In genomic region chr4:45890066-45890761, GRCm38 (mm10) we compare ENCODE assay signal across 7 mouse cellular contexts. TPM values are rescaled to one million over a fixed set of nuclear protein-coding genes. Genes with fewer than 3 reads are reported as not detected.
DNase-seq lines count a peak whose midpoint lies in the region; ATAC-seq lines count a peak whose summit lies in the region.

TSS of gene Ccdc180 (plus strand) at chr4:45890303.

- H3K27me3 ChIP-seq in limb, embryonic 10.5 days (ENCODE audit: low read depth, poor library complexity, severe bottlenecking): no peaks in the 10 kb centered on the region
- no peaks in the 10 kb centered on the region for H3K27me3 ChIP-seq in midbrain, embryonic 12.5 days

- H3K9me3 ChIP-seq in limb, embryonic 10.5 days (replicated peaks): no peaks in the 10 kb centered on the region
- no peaks in the 10 kb centered on the region for H3K9me3 ChIP-seq in midbrain, embryonic 12.5 days

- H3K4me2 ChIP-seq in midbrain, embryonic 12.5 days (replicated peaks): peak within 1 kb of the TSS; percentile 41

- H3K9ac ChIP-seq in midbrain, embryonic 12.5 days (replicated peaks): no peak within 1 kb of the TSS

- ATAC-seq in common myeloid progenitor, adult 5-6 weeks (replicated peaks; ENCODE audit: low read depth, poor library complexity, severe bottlenecking): peak; percentile 99
- ATAC-seq in granulocyte monocyte progenitor cell, adult 5-6 weeks (replicated peaks; ENCODE audit: poor library complexity, severe bottlenecking): peak; percentile 99
- ATAC-seq in midbrain, embryonic 12.5 days (ENCODE audit: low FRiP score, low read depth): peak; percentile 41; the same call in 1 of the 2 replicates

- 15% methylated on average over 19 of the region's 19 CpGs for WGBS in limb, embryonic 10.5 days
- WGBS in midbrain, embryonic 12.5 days: 13% methylated on average over 19 of the region's 19 CpGs

- peak; percentile 89 for DNase-seq in R1 (ENCODE audit: low read depth, low spot score)
- DNase-seq in kidney, adult 11 months: peak; percentile 64
- DNase-seq in limb, embryonic 10.5 days (ENCODE audit: low spot score): peak; percentile 85
- DNase-seq in spleen, adult 18-20 months: peak; percentile 72 to 73

- peak within 1 kb of the TSS; percentile 31 for H3K4me3 ChIP-seq in limb, embryonic 10.5 days
- no peak within 1 kb of the TSS for H3K4me3 ChIP-seq in midbrain, embryonic 12.5 days

- H3K27ac ChIP-seq in limb, embryonic 10.5 days: 0 out of 2 replicates have a peak within 1 kb of the TSS, but pooled peaks have one; percentile 30
- no peak within 1 kb of the TSS for H3K27ac ChIP-seq in midbrain, embryonic 12.5 days (replicated peaks)

- H3K4me1 ChIP-seq in limb, embryonic 10.5 days: peaks cover 14% of the 10 kb centered on the region
- peaks cover 13% of the 10 kb centered on the region for H3K4me1 ChIP-seq in midbrain, embryonic 12.5 days

- no peaks in the 10 kb centered on the region for H3K36me3 ChIP-seq in limb, embryonic 10.5 days
- no peaks in the 10 kb centered on the region for H3K36me3 ChIP-seq in midbrain, embryonic 12.5 days

RNA-seq across cellular contexts. Expression of gene Ccdc180, which starts in this region (rescaled TPM):
- total RNA-seq in common myeloid progenitor, adult 5-6 weeks (2017): 0.05 and 0.87 TPM in 2 replicates
- 0.32 and 1.4 TPM in 2 replicates for total RNA-seq in granulocyte monocyte progenitor cell, adult 5-6 weeks (2014; fragmentation: Nextera tagmentation)
- total RNA-seq in granulocyte monocyte progenitor cell, adult 5-6 weeks (2017): 0.17 and 0.31 TPM in 2 replicates
- not detected in 2 replicates for polyA plus RNA-seq in limb, embryonic 10.5 days (2016; fragmentation: Nextera tagmentation; extraction: Ambion mirVana)
- 0.05 TPM in 1 of 2 replicates, not detected in the other for polyA plus RNA-seq in midbrain, embryonic 12.5 days (2016; fragmentation: Nextera tagmentation; extraction: Ambion mirVana)

Comparison
In these comparisons a context has a peak if more than half of its experiments do, and no peak if none do; other contexts are left out.
1. Peak in ATAC-seq in common myeloid progenitor, adult 5-6 weeks; RNA of the gene not detected or under 1 TPM.
2. Peak in DNase-seq, H3K4me3 ChIP-seq and H3K27ac ChIP-seq in limb, embryonic 10.5 days; RNA of the gene not detected or under 1 TPM.
3. Peak in ATAC-seq and H3K4me2 ChIP-seq in midbrain, embryonic 12.5 days; RNA of the gene not detected or under 1 TPM.
4. ATAC-seq: peak in every context shown above with its lines; median percentile 99 in common myeloid progenitor, adult 5-6 weeks; 99 in granulocyte monocyte progenitor cell, adult 5-6 weeks; 41 in midbrain, embryonic 12.5 days.